ENCODE assay signal across 8 mouse cellular contexts in genomic region chr5:122778231-122779226, GRCm38 (mm10). TPM values are rescaled to one million over a fixed set of nuclear protein-coding genes. Genes with fewer than 3 reads are reported as not detected.
DNase-seq lines count a peak whose midpoint lies in the region; ATAC-seq lines count a peak whose summit lies in the region.

No protein-coding gene starts in this region.

- peak overlapping the region; percentile 94 for H3K27ac ChIP-seq in forebrain, embryonic 10.5 days
- H3K27ac ChIP-seq in intestine, embryonic 15.5 days, result peak overlapping the region; percentile 54; the same call in 1 of the 2 replicates
- H3K27ac ChIP-seq in liver, embryonic 15.5 days (replicated peaks), result peak overlapping the region; percentile 83

- H3K4me1 ChIP-seq in megakaryocyte, embryonic 14.5 days, result peaks cover 70% of the 10 kb centered on the region
- peaks cover 26% of the 10 kb centered on the region for H3K4me1 ChIP-seq in forebrain, embryonic 10.5 days
- H3K4me1 ChIP-seq in intestine, embryonic 15.5 days (replicated peaks), result peaks cover 10% of the 10 kb centered on the region
- H3K4me1 ChIP-seq in liver, embryonic 15.5 days (replicated peaks), result peaks cover 64% of the 10 kb centered on the region

- peaks cover 10% of the 10 kb centered on the region for H3K36me3 ChIP-seq in megakaryocyte, embryonic 14.5 days (replicated peaks; ENCODE audit: low read length)
- H3K36me3 ChIP-seq in forebrain, embryonic 10.5 days (replicated peaks), result peaks cover 15% of the 10 kb centered on the region
- no peaks in the 10 kb centered on the region for H3K36me3 ChIP-seq in intestine, embryonic 15.5 days
- H3K36me3 ChIP-seq in liver, embryonic 15.5 days (replicated peaks), result 0 out of 2 replicates have a peak, but pooled peaks cover 5% of the 10 kb centered on the region

- H3K4me3 ChIP-seq in megakaryocyte, embryonic 14.5 days (replicated peaks), result peak overlapping the region; percentile 95
- peak overlapping the region; percentile 96 for H3K4me3 ChIP-seq in forebrain, embryonic 10.5 days
- peak overlapping the region; percentile 82 for H3K4me3 ChIP-seq in intestine, embryonic 15.5 days (replicated peaks)
- H3K4me3 ChIP-seq in liver, embryonic 15.5 days (replicated peaks), result peak overlapping the region; percentile 83

- H3K9me3 ChIP-seq in megakaryocyte, embryonic 14.5 days, result no peaks in the 10 kb centered on the region
- H3K9me3 ChIP-seq in forebrain, embryonic 10.5 days, result peaks cover 2% of the 10 kb centered on the region; the same call in 1 of the 2 replicates
- H3K9me3 ChIP-seq in intestine, embryonic 15.5 days, result no peaks in the 10 kb centered on the region
- no peaks in the 10 kb centered on the region for H3K9me3 ChIP-seq in liver, embryonic 15.5 days (replicated peaks)

- peak overlapping the region; percentile 92 for H3K4me2 ChIP-seq in intestine, embryonic 15.5 days (replicated peaks)
- peak overlapping the region; percentile 96 for H3K4me2 ChIP-seq in liver, embryonic 15.5 days

- peak overlapping the region; percentile 81 for H3K9ac ChIP-seq in intestine, embryonic 15.5 days
- peak overlapping the region; percentile 90 for H3K9ac ChIP-seq in liver, embryonic 15.5 days

- H3K27me3 ChIP-seq in megakaryocyte, embryonic 14.5 days (replicated peaks), result no peaks in the 10 kb centered on the region
- peaks cover 14% of the 10 kb centered on the region for H3K27me3 ChIP-seq in forebrain, embryonic 10.5 days (ENCODE audit: poor library complexity, severe bottlenecking)
- no peaks in the 10 kb centered on the region for H3K27me3 ChIP-seq in intestine, embryonic 15.5 days (replicated peaks)
- no peaks in the 10 kb centered on the region for H3K27me3 ChIP-seq in liver, embryonic 15.5 days

- no peak for ATAC-seq in megakaryocyte, adult 5-6 weeks (ENCODE audit: poor library complexity, severe bottlenecking)
- ATAC-seq in intestine, embryonic 15.5 days, result peak; percentile 74
- peak; percentile 57 for ATAC-seq in liver, embryonic 15.5 days (ENCODE audit: insufficient read depth)

- DNase-seq in adrenal gland, postnatal 14 days, result peak; percentile 51
- DNase-seq in forebrain, embryonic 10.5 days (ENCODE audit: extremely low spot score, low spot score), result peak; percentile 37
- peak; percentile 14 for DNase-seq in retina, postnatal 7 days (ENCODE audit: low read depth, low spot score)
- no peak for DNase-seq in layer of hippocampus, adult 18-20 months (ENCODE audit: low spot score in 2 of 2)

- WGBS in forebrain, embryonic 10.5 days, result 1% methylated on average over 51 of the region's 55 CpGs
- WGBS in intestine, embryonic 15.5 days, result 3% methylated on average over 54 of the region's 55 CpGs
- under 1% methylated on average over 51 of the region's 55 CpGs for WGBS in liver, embryonic 15.5 days (ENCODE audit: insufficient replicate concordance)

RNA-seq across cellular contexts. Expression of gene Camkk2, which starts 0.7 kb away (rescaled TPM):
- 17.9 and 22.8 TPM in 2 replicates for polyA plus RNA-seq in megakaryocyte, embryonic 14.5 days (2012; ENCODE audit: insufficient read depth, low replicate concordance)
- total RNA-seq in megakaryocyte, adult 5-6 weeks (2015), result 70.6 and 86.6 TPM in 2 replicates
- 83.6 and 94.3 TPM in 2 replicates for total RNA-seq in megakaryocyte, adult 5-6 weeks (2017)
- 21.3 and 30.5 TPM in 2 replicates for total RNA-seq in adrenal gland, postnatal 14 days (2021)
- 22.6 and 24.1 TPM in 2 replicates for polyA plus RNA-seq in forebrain, embryonic 10.5 days (2016; fragmentation: Nextera tagmentation; extraction: Ambion mirVana)
- 20.5 and 23.8 TPM in 2 replicates for polyA plus RNA-seq in intestine, embryonic 15.5 days (2015; fragmentation: Nextera tagmentation; extraction: Ambion mirVana)
- polyA plus RNA-seq in liver, embryonic 15.5 days (2015; fragmentation: Nextera tagmentation; extraction: Ambion mirVana), result 8.9 and 11.4 TPM in 2 replicates
- 100 to 1,000 TPM in 1 of 2 experiments, 10 to 100 TPM in 1; 94.9 to 103 TPM for total RNA-seq in layer of hippocampus, adult 18-20 months (2021)

RNA-seq across cellular contexts. Expression of gene Anapc5, which starts 42.6 kb away (rescaled TPM):
- polyA plus RNA-seq in megakaryocyte, embryonic 14.5 days (2012; ENCODE audit: insufficient read depth, low replicate concordance), result 41.2 and 69.4 TPM in 2 replicates
- 152 and 159 TPM in 2 replicates for total RNA-seq in megakaryocyte, adult 5-6 weeks (2015)
- total RNA-seq in megakaryocyte, adult 5-6 weeks (2017), result 243 and 247 TPM in 2 replicates
- 173 and 195 TPM in 2 replicates for total RNA-seq in adrenal gland, postnatal 14 days (2021)
- polyA plus RNA-seq in forebrain, embryonic 10.5 days (2016; fragmentation: Nextera tagmentation; extraction: Ambion mirVana), result 510 and 525 TPM in 2 replicates
- 362 and 376 TPM in 2 replicates for polyA plus RNA-seq in intestine, embryonic 15.5 days (2015; fragmentation: Nextera tagmentation; extraction: Ambion mirVana)
- polyA plus RNA-seq in liver, embryonic 15.5 days (2015; fragmentation: Nextera tagmentation; extraction: Ambion mirVana), result 220 and 221 TPM in 2 replicates
- 100 to 1,000 TPM; 196 to 200 TPM for total RNA-seq in layer of hippocampus, adult 18-20 months (2021)

Comparison
In these comparisons a context has a peak if more than half of its experiments do, and no peak if none do; other contexts are left out.
1. DNase-seq: peak in adrenal gland, postnatal 14 days (single experiment), forebrain, embryonic 10.5 days (single experiment) and retina, postnatal 7 days (single experiment); none in layer of hippocampus, adult 18-20 months (0 of 2).
2. Peak in every context shown above with its lines, with median percentiles within 50 percentile points of each other: H3K4me3 ChIP-seq and H3K27ac ChIP-seq.